Mouse (Mus musculus) Patski (cell line): ENCODE data around the gene Gm20388. TPM values are rescaled to one million over a fixed set of nuclear protein-coding genes. Genes with fewer than 3 reads are reported as not detected.
A peak's percentile ranks its signal among the peaks of the same experiment; 100 is the strongest.

ENCODE experiments used
- ATAC-seq: fragments of 100-300 bp; one replicate; pipeline ENCODE4 v1.8.0; 2021
- CTCF ChIA-PET: fragments of 350-600 bp; sonication (Branson Sonifier 250); formaldehyde crosslinking; loops from one replicate; lab custom pipeline; 2022; ENCODE audit warnings: inconsistent platforms; lab: Charles Lee
- POLR2A ChIA-PET: fragments of 350-600 bp; sonication (Branson Sonifier 250); formaldehyde crosslinking; loops from one replicate; lab custom pipeline; 2022; ENCODE audit warnings: antibody characterized with exemption, inconsistent platforms; lab: Charles Lee
- DNase-seq: peaks from one replicate; pipeline ENCODE4 v3.0.0-alpha.2; 2011; ENCODE audit warnings: low read depth, low spot score
- H3K27me3 ChIP-seq: fragments of 371-371 bp; one replicate; pipeline ENCODE4 v1.5.1; 2021
- CTCF ChIP-seq: fragments of 100-300 bp; IDR thresholded peaks from one replicate; pipeline ENCODE4 v1.5.1; 2021
- in situ Hi-C: fragments of 300-500 bp; cut with MboI; formaldehyde crosslinking; loops from 3 replicates; pipeline ENCODE4 v1.11.1; 2018; ENCODE audit warnings: low pct_unique_long_range_greater_than_20kb, mixed read lengths
- polyA plus RNA-seq: library from polyadenylated mRNA; unstranded; gene quantifications from one replicate; pipeline ENCODE4 v1.2.3, GENCODE M21; 2021

The Gm20388 gene
- polyA plus RNA-seq, 1 experiment from 2014 or later = 86.7 TPM

- H3K27me3 ChIP-seq = no peaks in the 10 kb centered on the region
- no peak for DNase-seq
- peak; percentile 70 for ATAC-seq
- ChIA-PET CTCF (interaction anchor here (1.8 kb wide), 1 partner anchor 11 kb away, joined by 4 read pairs; the partner anchor contains the start of gene Mvd), POLR2A (interaction anchor here (1.1 to 2.7 kb wide), 4 partner anchors 10 to 144 kb away, joined by 3 to 11 read pairs (median 6); partner anchors contain the start of genes Aprt, Il17c and Mvd)
- in situ Hi-C loops = no loop called here
- no peak for TF ChIP-seq CTCF
These were observed 2522.0 kb downstream of the Gm20388 start, which contains the start of gene Cyba for GRCm38 (mm10) chr8:122432443-122433268. Gene Cyba, minus strand, starts transcription at chr8:122432930.

DNA sequence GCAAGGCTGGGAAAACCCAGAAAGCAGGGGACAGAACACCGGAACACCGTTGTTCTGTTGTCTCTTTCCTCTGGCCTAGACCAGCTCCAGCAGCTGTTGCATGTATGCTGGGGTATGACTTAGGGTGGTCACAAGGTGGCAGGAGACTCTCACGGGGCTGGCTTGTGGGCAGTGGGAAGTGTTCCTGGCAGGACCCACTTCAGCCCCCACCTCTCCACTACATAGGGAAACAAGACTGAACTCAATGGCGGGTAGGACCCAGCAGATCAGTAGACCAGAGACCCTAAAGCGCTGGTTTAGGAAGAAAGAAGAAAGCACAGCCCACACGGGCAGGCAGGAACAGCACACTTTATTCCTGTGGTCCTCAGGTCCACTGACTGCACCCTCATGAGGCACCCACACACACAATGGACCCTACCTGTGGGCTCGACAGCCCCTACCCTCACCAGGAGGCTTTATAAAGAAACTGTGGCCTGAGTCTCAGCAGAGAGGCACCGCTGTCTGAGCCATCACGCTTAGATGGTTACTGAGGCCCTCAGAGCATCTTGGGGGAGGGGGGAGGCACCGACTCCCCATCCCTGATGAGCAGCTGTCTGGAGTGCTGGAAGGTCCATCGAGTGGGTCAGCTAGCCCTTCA, 2522.7 kb downstream of the Gm20388 start:
- in situ Hi-C loops = no loop called here
- no peak for DNase-seq
- no peaks in the 10 kb centered on the region for H3K27me3 ChIP-seq
- no peak for TF ChIP-seq CTCF
- ATAC-seq = no peak
- ChIA-PET POLR2A (interaction anchor here (1.1 to 2.7 kb wide), 3 partner anchors 9 to 143 kb away, joined by 3 to 11 read pairs (median 4); partner anchors contain the start of genes Aprt and Mvd), CTCF (interaction anchor here (1.8 kb wide), 1 partner anchor 10 kb away, joined by 4 read pairs; the partner anchor contains the start of gene Mvd)

DNA sequence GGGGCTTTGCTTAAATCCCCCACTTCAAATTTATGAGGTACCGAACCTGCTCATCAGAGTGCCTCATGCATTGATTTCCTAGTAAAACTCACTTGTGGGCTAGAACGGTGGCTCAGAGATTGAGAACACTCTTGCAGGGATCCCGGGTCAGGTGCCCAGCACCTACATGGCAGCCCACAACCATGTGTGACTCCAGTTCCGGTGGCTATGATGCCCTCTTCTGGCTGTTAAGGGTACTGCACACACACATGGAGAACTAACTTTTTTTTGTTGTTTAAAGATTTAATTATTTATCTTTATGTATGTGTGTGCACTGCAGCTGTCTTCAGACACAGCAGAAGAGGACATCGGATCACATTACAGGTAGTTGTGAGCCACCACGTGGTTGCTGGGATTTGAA, 2524.7 kb downstream of the Gm20388 start:
- DNase-seq = no peak
- in situ Hi-C loops = no loop called here
- no peak for TF ChIP-seq CTCF
- ATAC-seq = no peak
- POLR2A ChIA-PET = no interaction called here
- CTCF ChIA-PET = interaction anchor here (0.8 kb wide), 1 partner anchor 32 kb away, joined by 3 read pairs; no protein-coding TSS in a partner anchor
- H3K27me3 ChIP-seq = no peaks in the 10 kb centered on the region

DNA sequence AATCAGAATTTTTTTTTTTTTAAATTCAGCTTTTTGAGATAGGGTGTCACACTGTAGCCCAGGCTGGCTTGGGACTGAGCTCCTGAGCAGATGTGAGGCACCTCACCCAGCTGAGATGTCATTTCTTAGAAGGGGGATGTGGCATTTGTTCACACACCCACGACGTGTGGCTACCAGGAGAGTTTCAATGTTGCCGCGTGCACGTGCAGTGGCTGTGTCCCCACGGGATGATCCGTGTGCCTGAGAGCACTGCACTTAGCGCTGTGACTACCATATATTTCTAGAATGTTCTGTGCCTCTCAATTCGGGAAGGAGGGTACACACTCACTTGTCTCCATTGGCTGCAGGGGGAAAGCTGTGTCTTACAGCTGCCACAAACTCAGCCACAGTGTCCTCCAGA, 2525.5 kb downstream of the Gm20388 start:
- DNase-seq (no peak), ATAC-seq (no peak)
- POLR2A ChIA-PET = no interaction called here
- no peak for TF ChIP-seq CTCF
- H3K27me3 ChIP-seq = no peaks in the 10 kb centered on the region
- in situ Hi-C loops = no loop called here
- CTCF ChIA-PET = interaction anchor here (0.8 kb wide), 1 partner anchor 32 kb away, joined by 3 read pairs; no protein-coding TSS in a partner anchor

DNA sequence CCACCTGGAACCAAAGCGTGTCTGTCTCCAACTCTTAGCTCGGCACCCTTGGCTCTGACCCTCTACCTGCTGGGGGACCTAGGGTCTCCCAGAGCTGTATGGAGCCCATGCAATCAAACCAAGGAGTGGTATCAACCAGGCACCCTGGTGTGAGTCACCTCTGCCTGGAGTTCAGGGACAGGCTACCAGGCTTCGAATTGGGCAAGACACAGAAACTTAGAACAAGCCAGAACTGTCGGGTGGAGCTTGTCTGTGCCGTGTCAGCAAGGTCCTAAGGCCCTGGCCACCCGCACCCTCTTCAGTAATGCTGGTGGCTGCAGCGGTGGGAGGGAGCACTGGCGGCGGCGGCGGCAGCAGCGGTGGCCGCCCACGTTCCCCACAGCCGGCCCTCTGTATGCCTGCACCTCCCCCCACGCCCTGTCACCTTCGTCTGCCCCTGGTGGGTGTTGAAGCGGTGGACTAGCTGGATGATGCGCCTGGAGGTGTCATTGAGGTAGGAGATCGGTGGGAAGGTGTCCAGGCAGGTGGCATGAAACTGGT, 2526.0 kb downstream of the Gm20388 start:
- no peak for TF ChIP-seq CTCF
- ATAC-seq (no peak), DNase-seq (no peak)
- in situ Hi-C loops = no loop called here
- ChIA-PET POLR2A (no interaction called here), CTCF (no interaction called here)
- H3K27me3 ChIP-seq = no peaks in the 10 kb centered on the region

- DNase-seq = no peak
- CTCF ChIA-PET = no interaction called here
- POLR2A ChIA-PET = no interaction called here
- no peak for ATAC-seq
- in situ Hi-C loops = no loop called here
- H3K27me3 ChIP-seq = no peaks in the 10 kb centered on the region
- no peak for TF ChIP-seq CTCF
These were observed 2527.2 kb downstream of the Gm20388 start for GRCm38 (mm10) chr8:122437708-122438331.

DNA sequence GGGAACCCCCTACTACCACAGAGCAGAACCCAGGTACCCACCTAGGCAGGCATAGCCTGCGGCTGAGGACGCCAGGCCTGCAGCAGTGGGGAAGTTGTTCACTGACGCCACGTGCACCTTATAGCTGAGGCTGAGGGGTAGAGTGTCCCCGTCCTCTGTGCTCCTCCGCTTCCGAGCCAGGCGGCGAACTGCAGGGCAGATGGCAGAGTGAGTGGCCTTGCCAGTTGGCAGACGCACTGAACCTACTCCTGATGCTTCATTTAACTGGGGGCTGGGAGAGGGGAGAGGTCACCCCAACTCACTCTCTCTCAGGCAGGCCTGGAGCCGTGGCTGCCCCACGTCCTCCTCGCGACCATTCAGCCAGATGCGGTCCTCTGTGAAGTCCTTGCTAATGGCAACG, 2528.7 kb downstream of the Gm20388 start:
- H3K27me3 ChIP-seq = no peaks in the 10 kb centered on the region
- ChIA-PET POLR2A (no interaction called here), CTCF (no interaction called here)
- no peak for TF ChIP-seq CTCF
- ATAC-seq (no peak), DNase-seq (no peak)
- in situ Hi-C loops = no loop called here

- TF ChIP-seq CTCF = no peak
- DNase-seq = no peak
- no peak for ATAC-seq
- no peaks in the 10 kb centered on the region for H3K27me3 ChIP-seq
- CTCF ChIA-PET = interaction anchor here (1.2 kb wide), 1 partner anchor 34 kb away, joined by 3 read pairs; no protein-coding TSS in a partner anchor
- POLR2A ChIA-PET = interaction anchor here (2.5 kb wide), 1 partner anchor 9 kb away, joined by 11 read pairs; the partner anchor contains the start of gene Cyba
- in situ Hi-C loops = no loop called here
These were observed 2530.7 kb downstream of the Gm20388 start for GRCm38 (mm10) chr8:122441326-122441725.

DNA sequence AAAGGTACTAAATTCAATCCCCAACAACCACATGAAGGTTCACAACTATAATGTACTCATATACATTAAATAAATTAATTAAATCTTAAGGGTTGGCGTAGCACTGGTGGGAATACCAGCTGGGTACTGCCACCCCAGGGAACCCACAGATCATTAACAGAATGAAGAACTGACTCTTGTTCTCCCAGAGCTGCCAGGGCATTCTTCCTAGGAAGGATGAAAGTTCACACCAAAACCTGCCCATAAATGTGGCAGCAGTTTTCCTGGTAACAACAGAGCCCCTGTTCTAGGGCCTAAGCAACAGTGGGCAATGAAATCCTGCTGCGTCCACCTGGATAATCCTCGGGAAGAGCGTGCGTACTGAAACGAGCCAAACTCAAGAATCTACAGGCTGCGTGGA, 2531.7 kb downstream of the Gm20388 start:
- ChIA-PET POLR2A (interaction anchor here (0.7 to 2.5 kb wide), 2 partner anchors 10 to 42 kb away, joined by 3 to 11 read pairs; partner anchors contain the start of gene Cyba), CTCF (interaction anchor here (0.9 to 2.4 kb wide), 3 partner anchors 10 to 41 kb away, joined by 3 to 6 read pairs (median 4); partner anchors contain the start of gene Cyba)
- in situ Hi-C loops = no loop called here
- ATAC-seq (no peak), DNase-seq (no peak)
- TF ChIP-seq CTCF = no peak
- no peaks in the 10 kb centered on the region for H3K27me3 ChIP-seq
